Comparison of ENCODE assay signal across 12 mouse cellular contexts in the genomic region with DNA sequence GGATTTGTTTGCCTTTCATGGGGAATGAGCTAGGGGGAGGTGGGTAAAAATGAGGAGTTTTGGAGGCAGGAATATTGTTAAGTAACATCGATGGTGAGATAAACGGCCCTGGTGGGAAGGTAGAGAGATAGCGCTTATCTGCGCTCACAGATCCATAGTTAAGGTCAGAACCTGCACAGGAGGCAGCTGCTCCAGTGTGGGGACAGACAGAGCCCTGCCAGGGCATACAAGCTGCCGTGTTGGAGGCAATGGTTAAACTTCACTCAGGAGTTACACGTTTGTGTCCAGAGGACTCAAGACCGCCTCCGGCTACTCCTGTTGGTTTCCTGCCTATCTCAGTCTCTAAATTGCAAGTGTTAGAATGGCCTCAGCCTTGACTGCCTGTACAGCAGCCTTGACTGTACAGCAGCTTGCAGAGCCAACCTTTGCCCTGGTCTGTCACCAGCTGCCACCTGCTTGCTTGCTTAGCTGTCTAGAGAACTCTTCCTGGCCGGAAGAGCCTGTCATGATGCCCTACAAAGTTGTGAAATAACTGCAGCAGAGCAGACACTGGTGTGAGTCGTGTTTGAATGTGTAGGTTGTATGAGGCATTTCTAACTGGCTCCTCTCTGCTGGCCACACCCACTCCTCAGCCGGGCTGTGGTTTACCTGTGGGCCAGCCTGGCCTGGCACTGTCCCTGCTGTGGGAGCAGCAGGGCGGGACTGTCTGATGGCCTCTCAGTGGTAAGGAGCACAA. TPM values are rescaled to one million over a fixed set of nuclear protein-coding genes. Genes with fewer than 3 reads are reported as not detected.
DNase-seq lines count a peak whose midpoint lies in the region; ATAC-seq and TF ChIP-seq lines count a peak whose summit lies in the region.
"Had no signal": no experiment of that assay in that cellular context is flagged by ENCODE, and none has a peak within 500 bp of the region (broad histone marks: within the 10 kb centered on the region; RNA-seq: fewer than 3 reads in every experiment).

No protein-coding gene starts in this region.

- no peaks in the 10 kb centered on the region for H3K27me3 ChIP-seq in G1E (ENCODE audit: insufficient read depth, low read length)
- no peaks in the 10 kb centered on the region for H3K27me3 ChIP-seq in kidney, postnatal 0 days (ENCODE audit: insufficient read depth, low read length)
- H3K27me3 ChIP-seq: embryonic facial prominence, embryonic 12.5 days; midbrain, embryonic 15.5 days had no signal

- peak; percentile 68 for ATAC-seq in G1E (ENCODE audit: extremely low read depth, insufficient number of reproducible peaks, low FRiP score, poor library complexity, severe bottlenecking)
- peak; percentile 37 for ATAC-seq in kidney, postnatal 0 days (replicated peaks; ENCODE audit: low FRiP score, low read depth)
- ATAC-seq: midbrain, embryonic 15.5 days had no signal

- H3K4me3 ChIP-seq in G1E (ENCODE audit: low read depth, low read length), result peak overlapping the region; percentile 64; the same call in 1 of the 2 replicates
- no peak overlapping the region for H3K4me3 ChIP-seq in kidney, postnatal 0 days (replicated peaks; ENCODE audit: low read depth, low read length)
- no peak overlapping the region for H3K4me3 ChIP-seq in macrophage (ENCODE audit: inconsistent target)
- H3K4me3 ChIP-seq: embryonic facial prominence, embryonic 12.5 days; limb, embryonic 10.5 days; midbrain, embryonic 15.5 days had no signal

- no peaks in the 10 kb centered on the region for H3K9me3 ChIP-seq in G1E (replicated peaks)
- no peaks in the 10 kb centered on the region for H3K9me3 ChIP-seq in kidney, postnatal 0 days (replicated peaks; ENCODE audit: low read length)
- H3K9me3 ChIP-seq: embryonic facial prominence, embryonic 12.5 days; limb, embryonic 10.5 days; midbrain, embryonic 15.5 days had no signal

- WGBS in kidney, postnatal 0 days, result 59% methylated on average over 12 of the region's 12 CpGs
- 77% methylated on average over 12 of the region's 12 CpGs for WGBS in macrophage (ENCODE audit: missing documents)

- H3K4me1 ChIP-seq in G1E (ENCODE audit: insufficient read depth, low read depth, low read length), result peaks cover 46% of the 10 kb centered on the region
- peaks cover 25% of the 10 kb centered on the region for H3K4me1 ChIP-seq in kidney, postnatal 0 days (replicated peaks; ENCODE audit: insufficient read depth, low read length)
- H3K4me1 ChIP-seq: midbrain, embryonic 15.5 days had no signal

- H3K4me2 ChIP-seq in kidney, postnatal 0 days (ENCODE audit: low read length), result no peak overlapping the region
- H3K4me2 ChIP-seq: embryonic facial prominence, embryonic 12.5 days; midbrain, embryonic 15.5 days had no signal

- no peak overlapping the region for H3K9ac ChIP-seq in kidney, postnatal 0 days (ENCODE audit: low read depth, low read length)
- H3K9ac ChIP-seq: embryonic facial prominence, embryonic 12.5 days; midbrain, embryonic 15.5 days had no signal

- no peak for TF ChIP-seq CTCF in G1E (IDR thresholded peaks at IDR 0.05; ENCODE audit: low read depth, low read length)
- no peak for TF ChIP-seq CTCF in kidney, postnatal 0 days (IDR thresholded peaks at IDR 0.05; ENCODE audit: low read depth)

- no peaks in the 10 kb centered on the region for H3K79me2 ChIP-seq in macrophage (ENCODE audit: inconsistent target)

- peak; percentile 88 for DNase-seq in heart, adult 11 months
- no peak for DNase-seq in heart, postnatal 4 days
- peak; percentile 40 for DNase-seq in G1E (ENCODE audit: low spot score)
- no peak for DNase-seq in kidney, postnatal 0 days (ENCODE audit: low spot score)
- no peak for DNase-seq in frontal cortex, postnatal 14 days (ENCODE audit: low spot score in 2 of 2)
- no peak for DNase-seq in left cerebral cortex, adult 11 months (ENCODE audit: low spot score)
- DNase-seq in adrenal gland, postnatal 10 days, result no peak
- DNase-seq: B cell, adult 2 months had no signal

- H3K27ac ChIP-seq in kidney, postnatal 0 days, result peak overlapping the region; percentile 79
- 0 out of 2 replicates have a peak overlapping the region, but pooled peaks have one; percentile 5 for H3K27ac ChIP-seq in macrophage
- H3K27ac ChIP-seq: embryonic facial prominence, embryonic 12.5 days; limb, embryonic 10.5 days; midbrain, embryonic 15.5 days had no signal

- H3K36me3 ChIP-seq in G1E (replicated peaks), result peaks cover 59% of the 10 kb centered on the region
- peaks cover 13% of the 10 kb centered on the region; the same call in 1 of the 2 replicates for H3K36me3 ChIP-seq in kidney, postnatal 0 days (ENCODE audit: insufficient read depth, low read length)
- H3K36me3 ChIP-seq in macrophage (ENCODE audit: inconsistent target), result no peaks in the 10 kb centered on the region; the same call in 1 of the 2 replicates

RNA-seq across cellular contexts. Expression of gene Mustn1, which starts 3.7 kb away (rescaled TPM):
- total RNA-seq in heart, postnatal 4 days (2021), result 1 to 10 TPM; 6.9 to 7.3 TPM
- total RNA-seq in G1E (2014; fragmentation: Nextera tagmentation) (1.2 TPM in 1 of 2 replicates, not detected in the other), G1E (2017) (0.38 and 0.64 TPM in 2 replicates)
- polyA plus RNA-seq in G1E (2012) (0.06 and 0.20 TPM in 2 replicates), macrophage (2018) (0.19 TPM in 1 of 3 replicates, not detected in the others)
- 6.6 and 8.1 TPM in 2 replicates for polyA plus RNA-seq in kidney, postnatal 0 days (2015; fragmentation: Nextera tagmentation; extraction: Ambion mirVana)
- 1 to 10 TPM in 22 of 26 experiments, under 1 TPM in 3, not detected in 1; 0.66 to 3.6 (median 2.0) TPM for total RNA-seq in macrophage (2018; cell fraction: chromatin; rRNA removed)
- total RNA-seq in macrophage (2018; cell fraction: cytosol; rRNA removed), result under 1 TPM in 4 of 26 experiments, not detected in 22; 0.17 to 0.33 (median 0.21) TPM
- 1 to 10 TPM in 22 of 26 experiments, under 1 TPM in 3, not detected in 1; 0.58 to 3.6 (median 1.7) TPM for total RNA-seq in macrophage (2018; cell fraction: nucleus; rRNA removed)
- 10 to 100 TPM; 11.1 to 11.6 TPM for total RNA-seq in adrenal gland, postnatal 10 days (2021)

RNA-seq across cellular contexts. Expression of gene Itih4, which starts 11.0 kb away (rescaled TPM):
- 1 to 10 TPM; 1.6 to 2.5 TPM for total RNA-seq in heart, postnatal 4 days (2021)
- total RNA-seq in G1E (2014; fragmentation: Nextera tagmentation) (not detected in 2 replicates), G1E (2017) (0.11 TPM in 1 of 2 replicates, not detected in the other)
- polyA plus RNA-seq in G1E (2012) (not detected in 2 replicates), macrophage (2018) (not detected in 3 replicates)
- polyA plus RNA-seq in kidney, postnatal 0 days (2015; fragmentation: Nextera tagmentation; extraction: Ambion mirVana), result 0.17 and 0.26 TPM in 2 replicates
- total RNA-seq in macrophage (2018; cell fraction: chromatin; rRNA removed), result not detected
- not detected for total RNA-seq in macrophage (2018; cell fraction: cytosol; rRNA removed)
- under 1 TPM in 2 of 26 experiments, not detected in 24; 0.21 to 0.24 TPM for total RNA-seq in macrophage (2018; cell fraction: nucleus; rRNA removed)
- 100 to 1,000 TPM; 167 to 428 TPM for total RNA-seq in adrenal gland, postnatal 10 days (2021)
- polyA plus RNA-seq: embryonic facial prominence, embryonic 12.5 days; limb, embryonic 10.5 days; midbrain, embryonic 15.5 days had no signal

RNA-seq across cellular contexts. Expression of gene Itih3, which starts 48.3 kb away (rescaled TPM):
- under 1 TPM; 0.55 to 0.74 TPM for total RNA-seq in heart, postnatal 4 days (2021)
- total RNA-seq in G1E (2014; fragmentation: Nextera tagmentation), result not detected in 2 replicates
- total RNA-seq in G1E (2017), result not detected in 2 replicates
- not detected in 2 replicates for polyA plus RNA-seq in G1E (2012)
- 0.53 and 0.75 TPM in 2 replicates for polyA plus RNA-seq in kidney, postnatal 0 days (2015; fragmentation: Nextera tagmentation; extraction: Ambion mirVana)
- not detected for total RNA-seq in macrophage (2018; cell fraction: chromatin; rRNA removed)
- total RNA-seq in macrophage (2018; cell fraction: cytosol; rRNA removed), result not detected
- not detected for total RNA-seq in macrophage (2018; cell fraction: nucleus; rRNA removed)
- not detected in 3 replicates for polyA plus RNA-seq in macrophage (2018)
- 100 to 1,000 TPM in 1 of 2 experiments, 10 to 100 TPM in 1; 87.4 to 223 TPM for total RNA-seq in adrenal gland, postnatal 10 days (2021)
- polyA plus RNA-seq: limb, embryonic 10.5 days had no signal

RNA-seq across cellular contexts. Expression of gene Tmem110, which starts 49.9 kb away (rescaled TPM):
- 10 to 100 TPM; 14.4 to 14.7 TPM for total RNA-seq in heart, postnatal 4 days (2021)
- total RNA-seq in G1E (2014; fragmentation: Nextera tagmentation), result 12.2 and 12.5 TPM in 2 replicates
- total RNA-seq in G1E (2017), result 5.8 and 6.0 TPM in 2 replicates
- 14.5 and 14.6 TPM in 2 replicates for polyA plus RNA-seq in G1E (2012)
- 22.6 and 23.4 TPM in 2 replicates for polyA plus RNA-seq in kidney, postnatal 0 days (2015; fragmentation: Nextera tagmentation; extraction: Ambion mirVana)
- 10 to 100 TPM in 25 of 26 experiments, 1 to 10 TPM in 1; 9.5 to 77.9 (median 27.2) TPM for total RNA-seq in macrophage (2018; cell fraction: chromatin; rRNA removed)
- 10 to 100 TPM in 12 of 26 experiments, 1 to 10 TPM in 14; 5.6 to 16.5 (median 9.2) TPM for total RNA-seq in macrophage (2018; cell fraction: cytosol; rRNA removed)
- total RNA-seq in macrophage (2018; cell fraction: nucleus; rRNA removed), result 10 to 100 TPM in 24 of 26 experiments, 1 to 10 TPM in 2; 7.5 to 31.4 (median 20.0) TPM
- polyA plus RNA-seq in macrophage (2018), result 4.9 to 7.5 TPM (median 7.1 TPM) in 3 replicates
- 10 to 100 TPM; 23.2 to 27.1 TPM for total RNA-seq in adrenal gland, postnatal 10 days (2021)

Comparison
In these comparisons a context has a peak if more than half of its experiments do, and no peak if none do; other contexts are left out.
1. DNase-seq: peak in heart, adult 11 months (single experiment) and G1E (single experiment); none in heart, postnatal 4 days (single experiment), kidney, postnatal 0 days (single experiment), frontal cortex, postnatal 14 days (0 of 2), left cerebral cortex, adult 11 months (single experiment) and adrenal gland, postnatal 10 days (single experiment).
2. RNA of gene Itih4, which starts 11.0 kb away (total RNA-seq): 167 to 428 TPM in adrenal gland, postnatal 10 days; 1.6 to 2.5 TPM in heart, postnatal 4 days and 0.11 TPM in G1E; every median in the first group is over 10 times any median in the second.
3. RNA of gene Itih3, which starts 48.3 kb away (total RNA-seq): 87.4 to 223 TPM in adrenal gland, postnatal 10 days; 0.55 to 0.74 TPM in heart, postnatal 4 days and not detected in G1E; every median in the first group is over 10 times any median in the second.